Mouse (Mus musculus): ENCODE measurements around the gene Clcn2.
"Not testable (repeated sequence)": the region's sequence is repeated elsewhere in the genome, so short reads cannot be mapped to it uniquely, and the experiment has no call there.

The Clcn2 gene

GRCm38 (mm10) chr16:20701729-20702521, 15.6 kb downstream of the Clcn2 start:
- no peak for DNase-seq (ENCODE audit: low spot score)

GRCm38 (mm10) chr16:20701316-20701715, 16.2 kb downstream of the Clcn2 start:
- no peak for DNase-seq (ENCODE audit: low spot score)

GRCm38 (mm10) chr16:20700036-20700435, 17.5 kb downstream of the Clcn2 start:
- DNase-seq (ENCODE audit: low spot score): no peak

- DNase-seq (ENCODE audit: low spot score): no peak
Observed at GRCm38 (mm10) chr16:20699266-20699665, 18.3 kb downstream of the Clcn2 start.

GRCm38 (mm10) chr16:20695622-20696323, 21.8 kb downstream of the Clcn2 start:
- no peak for DNase-seq (ENCODE audit: low spot score)

- no peak for DNase-seq (ENCODE audit: low spot score)
Observed at GRCm38 (mm10) chr16:20694781-20695180, 22.8 kb downstream of the Clcn2 start.

- peak; percentile 72 for DNase-seq (ENCODE audit: low spot score)
Observed at GRCm38 (mm10) chr16:20693111-20693701, 24.3 kb downstream of the Clcn2 start, which contains the start of gene Fam131a. TSS of gene Fam131a (plus strand) at chr16:20693241.

GRCm38 (mm10) chr16:20692241-20692965, 25.1 kb downstream of the Clcn2 start:
- DNase-seq (ENCODE audit: low spot score): no peak

GRCm38 (mm10) chr16:20691617-20692016, 25.9 kb downstream of the Clcn2 start:
- DNase-seq (ENCODE audit: low spot score): no peak

- no peak for DNase-seq (ENCODE audit: low spot score)
Observed at GRCm38 (mm10) chr16:20690774-20691173, 26.8 kb downstream of the Clcn2 start.

GRCm38 (mm10) chr16:20677974-20678675, 39.4 kb downstream of the Clcn2 start:
- DNase-seq (ENCODE audit: low spot score): peak; percentile 57

GRCm38 (mm10) chr16:20677380-20677779, 40.2 kb downstream of the Clcn2 start:
- DNase-seq (ENCODE audit: low spot score): no peak

- no peak for DNase-seq (ENCODE audit: low spot score)
Observed at GRCm38 (mm10) chr16:20676702-20677101, 40.8 kb downstream of the Clcn2 start.

GRCm38 (mm10) chr16:20675213-20675612, 42.3 kb downstream of the Clcn2 start:
- DNase-seq (ENCODE audit: low spot score): no peak

GRCm38 (mm10) chr16:20673706-20674303, 43.7 kb downstream of the Clcn2 start:
- peak; percentile 67 for DNase-seq (ENCODE audit: low spot score)

GRCm38 (mm10) chr16:20672965-20673705, 44.4 kb downstream of the Clcn2 start:
- no peak for DNase-seq (ENCODE audit: low spot score)

GRCm38 (mm10) chr16:20672500-20672902, 45.0 kb downstream of the Clcn2 start:
- peak; percentile 87 for DNase-seq (ENCODE audit: low spot score)

- DNase-seq (ENCODE audit: low spot score): no peak
Observed at GRCm38 (mm10) chr16:20671886-20672285, 45.7 kb downstream of the Clcn2 start.

- DNase-seq (ENCODE audit: low spot score): no peak
Observed at GRCm38 (mm10) chr16:20670291-20670690, 47.3 kb downstream of the Clcn2 start.

GRCm38 (mm10) chr16:20668013-20668412, 49.5 kb downstream of the Clcn2 start, which contains the start of gene Eif4g1:
TSS of gene Eif4g1 (plus strand) at chr16:20668313.
- DNase-seq (ENCODE audit: low spot score): not testable (repeated sequence)
